Mouse (Mus musculus) lung, embryonic 14.5 days (tissue): ENCODE data around the gene Pm20d1. TPM values are rescaled to one million over a fixed set of nuclear protein-coding genes. Genes with fewer than 3 reads are reported as not detected.

Experiments used
- ATAC-seq: fragments of 200-750 bp; cut with Nextera tagmentation; 2 replicates; pipeline ENCODE4 v1.8.0; 2017; ENCODE audit warnings: mild to moderate bottlenecking, moderate TSS enrichment, moderate library complexity; ENCODE audit not compliant: insufficient read depth
- DNase-seq: peaks from one replicate; pipeline ENCODE4 v3.0.0-alpha.2; 2015
- H3K27ac ChIP-seq: fragments of 300-500 bp; sonication (generic); 2 replicates; pipeline ENCODE4 v1.5.1; 2014; ENCODE audit warnings: low read depth, mild to moderate bottlenecking, moderate library complexity
- H3K27me3 ChIP-seq: fragments of 300-500 bp; sonication (generic); 2 replicates; pipeline ENCODE4 v1.6.1; 2014; ENCODE audit warnings: low read length, control low read depth; ENCODE audit not compliant: insufficient read depth
- H3K36me3 ChIP-seq: fragments of 300-500 bp; sonication (generic); 2 replicates; pipeline ENCODE4 v1.6.1; 2014; ENCODE audit warnings: control low read depth; ENCODE audit not compliant: insufficient read depth
- H3K4me1 ChIP-seq: fragments of 300-500 bp; sonication (generic); 2 replicates; pipeline ENCODE4 v1.6.1; 2014; ENCODE audit warnings: antibody characterized with exemption, control low read depth; ENCODE audit not compliant: insufficient read depth
- H3K4me2 ChIP-seq: fragments of 300-500 bp; sonication (generic); 2 replicates; pipeline ENCODE4 v1.6.1; 2014; ENCODE audit warnings: mild to moderate bottlenecking
- H3K4me3 ChIP-seq: fragments of 300-500 bp; sonication (generic); 2 replicates; pipeline ENCODE4 v1.5.1; 2014; ENCODE audit warnings: low read depth, low read length
- H3K9ac ChIP-seq: fragments of 300-500 bp; sonication (generic); 2 replicates; pipeline ENCODE4 v1.6.1; 2014
- H3K9me3 ChIP-seq: fragments of 300-500 bp; sonication (generic); 2 replicates; pipeline ENCODE4 v1.6.1; 2016; ENCODE audit warnings: low read depth, low read length, control low read depth
- CTCF ChIP-seq: IDR thresholded peaks from 2 replicates; pipeline ENCODE4 v1.5.1; 2016; ENCODE audit warnings: antibody characterized with exemption, low read depth
- WGBS: fragments of 180-500 bp; shearing (Covaris S2); extraction: QIAGEN DNeasy Blood & Tissue Kit; methylation state at CpG from one replicate; pipeline ENCODE4 v1.1.7; 2014; 5-methylcytosine and 5-hydroxymethylcytosine counted together
- polyA plus RNA-seq: library from polyadenylated mRNA; unstranded; fragments of >200 nt; fragmentation: Nextera tagmentation; extraction: Ambion mirVana; gene quantifications from 2 replicates; pipeline ENCODE4 v1.2.1, GENCODE M21; 2014

Gene Pm20d1
- polyA plus RNA-seq, 1 experiment from 2014 or later, result 0.50 TPM

- Histone ChIP-seq H3K4me3 (no peak overlapping the region), H3K27ac (no peak overlapping the region), H3K9ac (no peak overlapping the region), H3K4me1 (no peaks in the 10 kb centered on the region; the same call in 1 of the 2 replicates), H3K9me3 (no peaks in the 10 kb centered on the region), H3K4me2 (no peak overlapping the region), H3K27me3 (no peaks in the 10 kb centered on the region), H3K36me3 (no peaks in the 10 kb centered on the region)
- WGBS, result 42% methylated on average over 9 of the region's 9 CpGs
- no peak for DNase-seq
- no peak for ATAC-seq
- no peak for TF ChIP-seq CTCF
Observed at GRCm38 (mm10) chr1:131763683-131764082, 33.5 kb upstream of the Pm20d1 start.

- DNase-seq (peak; percentile 48), ATAC-seq (peak; percentile 50; the same call in 1 of the 2 replicates)
- H3K4me2 ChIP-seq, result no peak overlapping the region
- H3K9ac ChIP-seq, result no peak overlapping the region
- H3K36me3 ChIP-seq, result no peaks in the 10 kb centered on the region
- WGBS, result 52% methylated on average over 8 of the region's 8 CpGs
- no peak overlapping the region for H3K27ac ChIP-seq
- H3K4me3 ChIP-seq, result no peak overlapping the region
- H3K27me3 ChIP-seq, result no peaks in the 10 kb centered on the region
- no peak for TF ChIP-seq CTCF
- H3K4me1 ChIP-seq, result no peaks in the 10 kb centered on the region
- no peaks in the 10 kb centered on the region for H3K9me3 ChIP-seq
Observed at GRCm38 (mm10) chr1:131764581-131765338, 32.4 kb upstream of the Pm20d1 start.

- Histone ChIP-seq H3K4me1 (no peaks in the 10 kb centered on the region), H3K4me2 (no peak overlapping the region), H3K36me3 (no peaks in the 10 kb centered on the region), H3K4me3 (no peak overlapping the region), H3K9ac (no peak overlapping the region; the same call in 1 of the 2 replicates), H3K27ac (no peak overlapping the region), H3K27me3 (no peaks in the 10 kb centered on the region), H3K9me3 (no peaks in the 10 kb centered on the region)
- ATAC-seq (peak; percentile 37), DNase-seq (peak; percentile 90)
- 14% methylated on average over 11 of the region's 11 CpGs for WGBS
- peak; percentile 98 for TF ChIP-seq CTCF
Observed at GRCm38 (mm10) chr1:131765357-131766001, 31.7 kb upstream of the Pm20d1 start.

GRCm38 (mm10) chr1:131769296-131769695 lies 27.9 kb upstream of the Pm20d1 start:
- Histone ChIP-seq H3K4me2 (no peak overlapping the region), H3K9ac (no peak overlapping the region), H3K27me3 (no peaks in the 10 kb centered on the region), H3K36me3 (no peaks in the 10 kb centered on the region), H3K4me1 (no peaks in the 10 kb centered on the region; the same call in 1 of the 2 replicates), H3K27ac (no peak overlapping the region), H3K9me3 (no peaks in the 10 kb centered on the region), H3K4me3 (no peak overlapping the region)
- ATAC-seq (no peak), DNase-seq (no peak)
- TF ChIP-seq CTCF, result no peak
- 51% methylated on average over 3 of the region's 3 CpGs for WGBS

GRCm38 (mm10) chr1:131770656-131771055 lies 26.5 kb upstream of the Pm20d1 start:
- no peaks in the 10 kb centered on the region for H3K27me3 ChIP-seq
- ATAC-seq (peak; percentile 28; the same call in 1 of the 2 replicates), DNase-seq (peak; percentile 70)
- H3K4me2 ChIP-seq, result no peak overlapping the region
- H3K9me3 ChIP-seq, result no peaks in the 10 kb centered on the region
- H3K36me3 ChIP-seq, result no peaks in the 10 kb centered on the region
- no peak overlapping the region for H3K4me3 ChIP-seq
- WGBS, result 69% methylated on average over 4 of the region's 4 CpGs
- H3K4me1 ChIP-seq, result no peaks in the 10 kb centered on the region; the same call in 1 of the 2 replicates
- H3K27ac ChIP-seq, result no peak overlapping the region
- no peak overlapping the region for H3K9ac ChIP-seq
- no peak for TF ChIP-seq CTCF

- no peak for TF ChIP-seq CTCF
- no peak overlapping the region for H3K4me3 ChIP-seq
- H3K9me3 ChIP-seq, result no peaks in the 10 kb centered on the region
- H3K27ac ChIP-seq, result no peak overlapping the region
- ATAC-seq (no peak), DNase-seq (no peak)
- H3K9ac ChIP-seq, result no peak overlapping the region
- H3K4me1 ChIP-seq, result no peaks in the 10 kb centered on the region; the same call in 1 of the 2 replicates
- no peaks in the 10 kb centered on the region for H3K27me3 ChIP-seq
- H3K4me2 ChIP-seq, result no peak overlapping the region
- H3K36me3 ChIP-seq, result no peaks in the 10 kb centered on the region
Observed at GRCm38 (mm10) chr1:131771440-131771839, 25.7 kb upstream of the Pm20d1 start.

GRCm38 (mm10) chr1:131794591-131794990 lies 2.6 kb upstream of the Pm20d1 start:
- Histone ChIP-seq H3K9me3 (no peaks in the 10 kb centered on the region), H3K4me2 (no peak overlapping the region), H3K9ac (no peak overlapping the region), H3K4me3 (no peak overlapping the region), H3K4me1 (no peaks in the 10 kb centered on the region), H3K27ac (no peak overlapping the region), H3K36me3 (no peaks in the 10 kb centered on the region), H3K27me3 (no peaks in the 10 kb centered on the region)
- TF ChIP-seq CTCF, result no peak
- ATAC-seq, result no peak
- WGBS, result 36% methylated on average over 3 of the region's 3 CpGs
- DNase-seq, result peak; percentile 24
